Mouse (Mus musculus): Measurements from ENCODE around the gene Cbx7. TPM values are rescaled to one million over a fixed set of nuclear protein-coding genes. Genes with fewer than 3 reads are reported as not detected.

The Cbx7 gene
- polyA plus RNA-seq (2017; shearing (Covaris generic)), result 10 to 100 TPM; 13.3 to 48.6 (median 38.5) TPM

GRCm38 (mm10) chr15:79970940-79971339 is at the start of gene Cbx7:
TSS of gene Cbx7 (minus strand) at chr15:79971119.
- ATAC-seq, result no peak

DNA sequence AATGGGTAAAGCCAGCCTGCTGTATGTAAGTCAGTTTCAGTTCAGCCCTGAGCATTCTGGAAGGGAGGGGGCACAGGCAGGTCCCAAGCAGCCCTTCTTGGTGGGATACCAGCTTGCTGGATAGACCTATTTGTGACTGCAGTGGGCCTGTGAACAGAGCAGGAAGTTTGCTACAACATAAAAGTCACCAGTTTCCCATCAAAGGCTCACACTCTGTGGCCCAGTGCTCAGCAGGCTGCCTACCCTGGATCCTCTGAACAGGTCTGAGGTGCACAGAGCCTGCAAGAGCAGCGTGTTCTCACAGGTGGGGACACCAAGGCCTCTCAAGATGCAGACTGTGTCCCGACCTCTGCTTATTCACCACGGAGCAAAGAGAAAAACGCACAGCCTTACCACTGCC is 49.6 kb upstream of the Cbx7 start:
- no peak for ATAC-seq

- no peak for ATAC-seq
Measured at GRCm38 (mm10) chr15:80019625-80020024, 48.7 kb upstream of the Cbx7 start.

DNA sequence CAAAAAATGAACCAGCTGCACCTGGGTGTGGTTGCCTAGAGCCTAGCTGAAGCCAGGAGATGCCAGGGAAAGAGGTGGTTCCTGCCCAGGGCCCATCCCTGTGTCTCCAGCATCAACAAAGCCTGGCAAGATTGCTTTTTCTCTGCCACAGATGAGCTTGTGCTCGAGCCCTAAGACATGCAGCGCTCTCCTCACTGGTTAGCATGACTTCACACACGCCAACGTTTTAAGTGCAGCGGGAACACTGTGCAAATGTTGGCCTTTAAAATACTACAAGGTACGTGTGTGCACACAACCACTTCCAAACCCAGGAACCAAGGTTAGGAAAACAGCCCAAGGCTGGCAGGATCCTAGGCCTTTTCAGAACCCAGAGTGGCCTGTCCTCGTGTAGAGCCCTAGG is 48.3 kb upstream of the Cbx7 start:
- no peak for ATAC-seq

DNA sequence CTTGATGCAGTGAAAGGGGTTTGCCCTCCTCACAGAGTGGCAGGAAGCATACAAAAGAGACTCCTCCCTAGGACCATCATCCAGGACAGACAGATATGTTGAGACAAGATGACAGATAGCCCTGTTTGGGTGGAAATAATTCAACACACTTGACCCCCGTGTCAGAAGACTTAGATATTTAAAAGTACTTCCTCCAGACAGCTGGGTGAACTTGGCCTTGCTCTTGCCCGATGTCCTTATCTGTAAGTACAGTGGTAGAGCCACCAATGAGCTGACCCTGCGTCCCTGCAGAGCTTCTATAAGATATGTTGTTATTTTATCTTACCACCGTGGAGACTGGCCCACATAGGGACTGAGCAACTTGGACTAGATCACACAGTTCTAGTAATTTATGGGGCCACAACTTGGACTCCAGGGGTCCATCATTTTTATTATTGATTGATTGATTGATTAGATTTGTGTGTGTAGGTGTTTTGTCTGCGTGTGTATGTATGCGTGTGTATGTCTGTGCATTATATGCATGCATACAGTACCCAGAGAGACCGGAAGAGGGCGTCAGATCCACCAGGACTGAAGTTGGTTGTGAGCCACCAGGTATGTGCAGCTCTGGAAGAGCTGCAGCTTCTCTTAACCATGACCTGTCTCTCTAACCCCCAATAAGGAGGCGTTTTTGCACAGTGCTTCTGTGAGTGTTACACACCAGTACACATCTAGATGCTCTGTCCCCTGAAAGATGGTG is 45.8 kb upstream of the Cbx7 start:
- ATAC-seq, result no peak

- ATAC-seq, result no peak
Measured at GRCm38 (mm10) chr15:80015211-80015952, 44.5 kb upstream of the Cbx7 start.

GRCm38 (mm10) chr15:80014321-80015210 is 43.6 kb upstream of the Cbx7 start, which contains the start of gene Pdgfb:
TSS of gene Pdgfb (minus strand) at chr15:80014977.
- ATAC-seq, result no peak

GRCm38 (mm10) chr15:80014031-80014320 is 43.1 kb upstream of the Cbx7 start:
- ATAC-seq, result no peak

DNA sequence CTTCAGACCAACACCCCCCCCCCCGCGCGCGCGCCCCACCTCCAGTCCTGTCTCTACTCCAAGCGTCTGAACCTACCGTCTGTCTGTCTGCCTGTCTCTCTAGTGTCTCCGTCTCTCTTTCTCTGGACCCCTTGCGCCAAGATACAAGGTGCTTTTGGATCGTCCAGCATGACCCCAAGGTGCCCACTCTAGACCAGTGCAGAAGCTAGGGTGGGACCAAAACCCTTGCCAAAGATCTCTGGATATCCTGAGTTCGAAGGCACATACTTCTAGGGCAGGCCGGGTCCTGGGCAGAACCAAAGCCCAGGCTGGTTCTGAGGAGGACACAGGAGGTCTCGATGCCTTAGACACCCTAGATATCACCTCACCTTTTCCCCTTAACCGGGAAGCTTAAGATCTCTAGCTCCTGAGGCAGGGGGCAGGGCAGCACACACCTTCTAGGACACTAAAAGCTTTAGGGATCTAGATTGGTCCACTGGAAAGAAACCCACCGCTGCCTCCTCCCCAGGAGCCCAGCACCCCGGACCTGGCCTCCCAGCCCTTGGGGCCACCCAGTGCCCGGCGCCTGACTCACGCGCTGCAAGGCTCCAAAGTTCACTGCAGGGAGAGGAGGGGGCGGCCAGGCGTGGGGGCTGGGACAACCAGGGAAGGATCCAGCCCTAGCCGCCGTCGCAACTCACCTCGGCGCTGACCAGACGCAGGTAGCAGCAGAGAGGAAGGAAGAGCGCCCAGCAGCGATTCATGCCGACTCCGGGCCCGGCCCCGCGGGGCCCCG is 42.5 kb upstream of the Cbx7 start:
- no peak for ATAC-seq

DNA sequence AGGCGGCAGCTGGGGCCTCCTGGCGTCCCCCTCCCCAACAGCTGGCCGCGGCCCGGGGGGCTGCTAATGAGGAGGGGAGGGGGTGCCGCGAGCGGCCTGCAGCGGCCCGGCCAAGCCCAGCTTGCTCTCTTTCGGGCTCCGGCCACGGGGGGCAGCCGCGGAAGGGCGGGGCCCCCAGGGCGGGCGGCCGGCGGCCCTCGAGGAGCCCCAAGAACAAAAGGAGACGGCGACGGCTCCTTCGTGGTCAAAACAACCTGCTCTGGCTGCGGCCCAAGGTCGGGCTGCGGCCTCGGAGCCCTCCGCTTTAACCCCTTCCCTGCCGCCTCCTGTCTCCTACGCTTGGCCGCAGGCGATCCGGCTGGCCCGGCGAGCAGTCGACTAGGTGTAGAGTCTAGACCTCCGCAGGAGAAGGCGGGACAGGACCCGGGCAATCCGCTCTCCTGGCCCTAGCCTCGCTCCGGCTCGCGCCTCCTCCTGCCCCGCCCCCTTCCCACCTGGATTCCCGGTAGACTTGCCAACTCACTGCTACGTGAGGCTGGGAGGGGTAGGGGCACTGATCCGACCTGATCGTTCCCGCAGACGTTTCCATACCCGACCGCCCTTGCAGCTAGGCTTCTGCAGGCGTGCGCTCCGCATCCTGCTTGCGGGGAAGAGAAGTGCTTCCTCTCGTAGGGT is 41.7 kb upstream of the Cbx7 start:
- peak; percentile 39 for ATAC-seq

- ATAC-seq, result peak; percentile 73
Measured at GRCm38 (mm10) chr15:80011778-80012526, 41.0 kb upstream of the Cbx7 start.

DNA sequence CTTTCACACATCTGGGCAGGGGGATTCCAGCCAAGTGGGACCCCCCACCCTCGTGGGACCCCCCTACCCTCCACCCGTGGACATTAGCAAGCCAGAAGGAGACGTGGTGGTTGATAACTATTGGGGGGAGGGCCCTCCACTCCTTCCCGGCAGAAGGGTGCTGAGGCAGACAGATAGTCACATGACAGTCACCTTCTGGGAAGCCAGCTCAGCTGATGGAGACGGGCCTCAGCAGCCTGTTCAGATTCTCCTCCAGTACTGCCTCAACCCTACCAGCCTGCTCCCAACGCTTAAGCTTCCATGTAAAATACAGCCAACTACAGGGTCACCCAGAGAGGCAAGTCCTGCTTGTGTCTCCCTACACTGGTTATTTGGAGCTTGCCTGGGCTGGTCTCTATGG is 40.3 kb upstream of the Cbx7 start:
- ATAC-seq, result no peak

GRCm38 (mm10) chr15:80010182-80010558 is 39.3 kb upstream of the Cbx7 start:
- no peak for ATAC-seq

GRCm38 (mm10) chr15:80009421-80010181 is 38.7 kb upstream of the Cbx7 start:
- ATAC-seq, result no peak

DNA sequence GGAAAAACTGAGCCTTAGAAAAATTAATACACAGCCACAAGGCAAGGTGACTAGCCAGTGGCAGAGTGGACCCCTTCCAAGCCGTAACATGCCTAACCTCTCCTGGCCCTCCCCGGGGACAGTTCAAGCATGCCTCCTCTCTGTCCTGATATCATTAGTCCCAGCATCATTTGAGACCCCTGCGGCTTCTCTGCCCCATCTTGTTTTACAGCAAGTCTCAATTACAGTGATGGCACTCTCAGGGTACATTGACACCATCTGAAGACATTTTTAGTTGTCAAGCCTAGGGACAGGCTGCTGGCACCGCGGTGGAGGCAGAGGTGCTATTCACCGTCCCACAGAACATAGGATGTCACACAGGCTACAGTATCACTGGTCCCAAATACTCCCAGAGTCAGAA is 37.5 kb upstream of the Cbx7 start:
- no peak for ATAC-seq

- ATAC-seq, result no peak
Measured at GRCm38 (mm10) chr15:80006156-80006555, 35.2 kb upstream of the Cbx7 start.

DNA sequence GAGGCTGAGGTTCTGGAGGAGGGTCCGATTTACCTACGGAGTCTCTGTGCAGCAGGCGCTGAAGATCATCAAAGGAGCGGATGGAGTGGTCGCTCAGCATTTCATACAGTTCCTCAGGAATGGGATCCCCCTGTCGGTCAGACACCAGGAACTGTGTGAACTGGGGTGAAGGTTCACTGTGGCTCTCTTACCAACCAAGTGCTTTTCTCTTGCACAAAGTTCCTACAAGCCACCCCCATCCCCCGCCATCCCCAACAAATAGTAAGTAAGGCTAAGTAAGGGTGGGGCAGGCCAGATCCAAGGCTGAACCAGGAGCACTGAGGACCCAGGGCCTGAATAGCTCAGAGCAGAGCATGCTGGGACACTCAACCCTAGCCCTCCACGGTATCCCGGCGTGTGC is 34.5 kb upstream of the Cbx7 start:
- ATAC-seq, result no peak

DNA sequence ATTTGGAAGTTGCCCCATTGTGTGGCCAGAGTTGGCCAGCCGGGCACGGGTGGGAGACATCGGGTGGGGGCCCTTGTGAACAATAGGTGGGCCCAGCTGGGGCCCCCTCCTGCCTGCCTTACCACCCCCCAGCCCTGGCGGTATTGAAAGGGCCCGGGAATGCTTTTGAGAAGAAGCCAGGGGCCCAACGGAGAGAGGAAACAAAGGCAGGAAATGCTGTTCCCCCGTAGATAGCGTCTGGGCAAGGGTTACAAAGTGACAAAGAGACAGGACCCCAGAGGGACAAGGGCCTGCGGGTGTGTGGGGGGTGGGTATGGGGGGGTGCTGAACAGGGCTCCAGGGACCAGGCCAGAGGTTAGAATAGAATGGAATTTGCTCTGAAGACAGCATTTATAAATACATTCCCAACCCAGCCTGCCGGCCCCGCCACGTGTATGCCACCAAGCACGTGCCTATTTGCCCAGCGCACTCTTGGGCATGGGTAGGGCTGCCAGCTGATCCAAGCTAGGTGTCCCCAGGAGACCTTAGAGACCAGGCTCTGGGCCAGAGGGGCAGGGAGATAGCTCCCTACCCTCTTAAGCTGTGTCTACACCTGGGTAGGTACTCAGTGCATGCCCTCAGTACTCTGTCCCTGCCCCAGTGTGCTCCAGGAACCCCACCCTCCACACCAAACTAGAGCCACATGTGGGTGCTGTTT is 33.9 kb upstream of the Cbx7 start:
- no peak for ATAC-seq

DNA sequence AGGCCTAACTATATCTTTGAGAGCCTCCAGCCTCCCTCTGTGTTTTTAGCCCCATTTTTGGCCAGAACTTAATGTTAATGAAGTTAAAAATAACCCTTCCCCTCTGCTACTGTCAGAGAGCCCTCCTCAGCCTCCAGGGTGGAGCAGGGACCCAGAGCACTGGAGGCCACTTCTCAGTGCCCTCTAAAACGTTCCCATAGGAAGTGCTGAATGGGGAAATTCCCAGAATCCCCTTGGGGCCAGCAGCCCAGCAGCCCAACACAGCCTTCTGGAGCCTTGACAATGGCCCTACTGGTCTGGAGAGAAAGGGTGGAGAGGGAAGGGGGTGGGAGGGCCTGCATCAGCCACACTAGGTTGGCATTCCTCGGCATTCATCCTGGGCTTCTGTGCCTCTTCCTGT is 32.7 kb upstream of the Cbx7 start:
- no peak for ATAC-seq

DNA sequence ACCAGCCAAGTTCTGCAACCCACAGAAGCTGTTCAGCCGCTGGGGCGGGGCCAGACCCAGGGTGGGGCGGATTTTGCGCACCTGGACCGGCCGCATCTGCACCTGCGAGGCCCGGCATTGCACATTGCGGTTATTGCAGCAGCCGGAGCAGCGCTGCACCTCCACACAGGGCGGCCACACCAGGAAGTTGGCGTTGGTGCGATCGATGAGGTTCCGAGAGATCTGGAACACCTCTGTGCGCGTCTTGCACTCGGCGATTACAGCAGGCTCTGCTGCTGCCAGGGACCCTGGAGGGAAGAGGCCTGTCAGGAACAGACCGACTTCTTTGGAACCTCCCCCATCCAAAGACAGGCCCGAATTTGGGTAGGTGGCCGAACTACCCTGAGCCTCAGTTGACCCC is 30.7 kb upstream of the Cbx7 start:
- ATAC-seq, result no peak

All from inflammation-experienced regulatory T-cells, adult 6 months (primary cell).